Mouse (Mus musculus): ENCODE measurements around the gene Slc6a13. TPM values are rescaled to one million over a fixed set of nuclear protein-coding genes. Genes with fewer than 3 reads are reported as not detected.

The Slc6a13 gene
- polyA plus RNA-seq, 1 experiment from 2014 or later: 0.40 TPM

GRCm38 (mm10) chr6:121262496-121262895 lies 37.5 kb upstream of the Slc6a13 start:
- no peak for ATAC-seq
- Histone ChIP-seq H3K4me3 (ENCODE audit: low read depth, low read length) (no peak overlapping the region), H3K4me1 (replicated peaks; ENCODE audit: control insufficient read depth, insufficient read depth, low read length) (no peaks in the 10 kb centered on the region), H3K27me3 (replicated peaks; ENCODE audit: control insufficient read depth, insufficient read depth, low read length) (no peaks in the 10 kb centered on the region), H3K9me3 (ENCODE audit: control insufficient read depth) (0 out of 2 replicates have a peak, but pooled peaks cover 4% of the 10 kb centered on the region), H3K36me3 (ENCODE audit: control insufficient read depth, insufficient read depth) (peaks cover 15% of the 10 kb centered on the region; the same call in 1 of the 2 replicates), H3K27ac (ENCODE audit: low read depth, low read length) (no peak overlapping the region), H3K9ac (ENCODE audit: low read depth, low read length) (no peak overlapping the region), H3K4me2 (replicated peaks; ENCODE audit: low read depth) (no peak overlapping the region)
- 92% methylated on average over 11 of the region's 11 CpGs for WGBS
- TF ChIP-seq CTCF (IDR thresholded peaks at IDR 0.05; ENCODE audit: low read depth): no peak

DNA sequence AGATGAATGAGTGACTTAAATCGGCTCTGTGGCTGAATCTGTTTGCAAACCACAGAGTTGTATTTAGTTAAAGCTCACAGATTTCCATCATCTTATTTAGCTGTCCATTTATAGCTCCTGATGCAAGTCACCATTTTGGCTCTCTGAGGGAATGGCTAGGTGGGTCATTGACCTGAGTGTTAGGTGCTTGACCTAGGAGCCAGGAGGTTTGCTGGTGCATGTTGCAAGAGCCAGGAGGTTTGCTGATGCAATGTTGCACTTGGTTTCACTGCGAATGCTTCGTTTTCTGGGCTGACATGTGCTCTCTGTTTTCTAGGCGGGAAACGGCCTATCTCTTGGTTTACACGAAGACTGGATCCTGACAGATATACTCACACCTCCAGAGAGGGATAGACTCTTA lies 29.9 kb upstream of the Slc6a13 start:
- Histone ChIP-seq H3K27me3 (replicated peaks; ENCODE audit: control insufficient read depth, insufficient read depth, low read length) (no peaks in the 10 kb centered on the region), H3K9me3 (ENCODE audit: control insufficient read depth) (no peaks in the 10 kb centered on the region), H3K4me3 (ENCODE audit: low read depth, low read length) (no peak overlapping the region), H3K36me3 (ENCODE audit: control insufficient read depth, insufficient read depth) (no peaks in the 10 kb centered on the region), H3K4me2 (replicated peaks; ENCODE audit: low read depth) (no peak overlapping the region), H3K9ac (ENCODE audit: low read depth, low read length) (no peak overlapping the region), H3K4me1 (replicated peaks; ENCODE audit: control insufficient read depth, insufficient read depth, low read length) (no peaks in the 10 kb centered on the region), H3K27ac (ENCODE audit: low read depth, low read length) (no peak overlapping the region)
- 81% methylated on average over 6 of the region's 6 CpGs for WGBS
- ATAC-seq: no peak
- TF ChIP-seq CTCF (IDR thresholded peaks at IDR 0.05; ENCODE audit: low read depth): no peak

GRCm38 (mm10) chr6:121271707-121272074 lies 28.3 kb upstream of the Slc6a13 start:
- H3K9me3 ChIP-seq (ENCODE audit: control insufficient read depth): no peaks in the 10 kb centered on the region
- H3K4me3 ChIP-seq (ENCODE audit: low read depth, low read length): peak overlapping the region; percentile 44; the same call in 1 of the 2 replicates
- TF ChIP-seq CTCF (IDR thresholded peaks at IDR 0.05; ENCODE audit: low read depth): no peak
- H3K4me1 ChIP-seq (replicated peaks; ENCODE audit: control insufficient read depth, insufficient read depth, low read length): no peaks in the 10 kb centered on the region
- no peaks in the 10 kb centered on the region for H3K27me3 ChIP-seq (replicated peaks; ENCODE audit: control insufficient read depth, insufficient read depth, low read length)
- 8% methylated on average over 4 of the region's 4 CpGs for WGBS
- H3K27ac ChIP-seq (ENCODE audit: low read depth, low read length): no peak overlapping the region
- no peak for ATAC-seq
- no peak overlapping the region for H3K9ac ChIP-seq (ENCODE audit: low read depth, low read length)
- no peak overlapping the region for H3K4me2 ChIP-seq (replicated peaks; ENCODE audit: low read depth)
- H3K36me3 ChIP-seq (ENCODE audit: control insufficient read depth, insufficient read depth): no peaks in the 10 kb centered on the region

DNA sequence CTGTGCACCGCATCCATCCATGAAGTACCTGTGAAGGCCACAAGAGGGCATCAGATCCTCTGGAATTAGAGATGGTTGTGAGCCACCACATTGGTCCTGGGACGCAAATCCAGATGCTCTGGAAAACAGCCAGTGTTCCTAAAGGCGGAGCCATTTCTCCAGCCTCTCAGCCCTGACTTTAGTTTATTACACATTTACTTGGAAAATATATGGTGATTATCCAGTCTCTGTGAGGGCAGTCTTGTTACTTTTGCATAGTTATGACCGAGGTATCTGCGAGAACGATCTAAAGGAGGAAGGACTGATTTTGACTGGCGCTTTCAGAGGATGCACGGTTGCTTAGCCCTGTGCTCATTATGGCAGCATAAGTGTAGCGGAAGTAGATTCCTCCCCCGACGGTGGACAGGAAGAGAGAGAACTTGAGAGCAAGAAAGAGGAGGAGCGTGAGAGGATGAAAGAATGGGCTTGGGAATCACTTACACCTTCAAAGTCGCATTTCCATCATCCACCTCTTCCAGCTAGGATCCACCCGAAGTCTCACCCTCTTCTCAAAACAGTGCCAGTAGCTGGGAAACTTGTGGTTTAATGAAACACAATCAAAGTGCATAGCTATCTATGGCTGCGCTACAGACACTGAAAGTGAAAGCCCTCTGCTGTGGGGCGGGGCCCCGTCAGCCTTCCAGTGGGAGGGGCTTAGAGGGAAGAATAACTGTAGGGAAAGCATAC lies 27.8 kb upstream of the Slc6a13 start:
- Histone ChIP-seq H3K9ac (ENCODE audit: low read depth, low read length) (no peak overlapping the region), H3K27me3 (replicated peaks; ENCODE audit: control insufficient read depth, insufficient read depth, low read length) (no peaks in the 10 kb centered on the region)

DNA sequence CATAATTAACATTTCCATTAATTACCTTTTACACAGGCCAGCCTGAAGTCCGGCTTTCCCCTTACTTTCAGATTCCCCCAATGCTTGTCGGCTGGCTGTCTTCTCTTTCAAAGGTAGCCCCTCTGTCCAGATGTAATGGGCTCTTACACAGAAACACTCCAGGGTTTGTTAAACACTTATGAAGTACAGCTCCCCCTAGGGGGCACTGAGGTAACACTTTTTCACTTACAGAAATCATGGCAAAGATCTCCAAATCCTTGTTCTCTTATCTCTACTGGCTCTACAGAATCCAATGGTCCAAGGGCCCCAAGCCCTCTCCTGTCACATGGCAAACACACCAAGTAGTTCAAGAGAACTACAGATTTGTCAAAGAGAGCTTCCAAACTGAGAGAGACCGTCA lies 25.7 kb upstream of the Slc6a13 start:
- Histone ChIP-seq H3K27me3 (replicated peaks; ENCODE audit: control insufficient read depth, insufficient read depth, low read length) (no peaks in the 10 kb centered on the region), H3K27ac (ENCODE audit: low read depth, low read length) (no peak overlapping the region), H3K36me3 (ENCODE audit: control insufficient read depth, insufficient read depth) (no peaks in the 10 kb centered on the region), H3K4me1 (replicated peaks; ENCODE audit: control insufficient read depth, insufficient read depth, low read length) (no peaks in the 10 kb centered on the region), H3K4me2 (replicated peaks; ENCODE audit: low read depth) (no peak overlapping the region), H3K9ac (ENCODE audit: low read depth, low read length) (no peak overlapping the region), H3K4me3 (ENCODE audit: low read depth, low read length) (no peak overlapping the region), H3K9me3 (ENCODE audit: control insufficient read depth) (no peaks in the 10 kb centered on the region)
- TF ChIP-seq CTCF (IDR thresholded peaks at IDR 0.05; ENCODE audit: low read depth): peak; percentile 60
- WGBS: 83% methylated on average over 3 of the region's 3 CpGs
- ATAC-seq: no peak

More for the DNA sequence above, 27.8 kb upstream of the Slc6a13 start:
- peak; percentile 82 for ATAC-seq
- peak; percentile 91 for TF ChIP-seq CTCF (IDR thresholded peaks at IDR 0.05; ENCODE audit: low read depth)
- no peaks in the 10 kb centered on the region for H3K9me3 ChIP-seq (ENCODE audit: control insufficient read depth)
- H3K4me2 ChIP-seq (replicated peaks; ENCODE audit: low read depth): peak overlapping the region; percentile 61
- peak overlapping the region; percentile 44 for H3K4me3 ChIP-seq (ENCODE audit: low read depth, low read length)
- 13% methylated on average over 17 of the region's 17 CpGs for WGBS
- H3K4me1 ChIP-seq (replicated peaks; ENCODE audit: control insufficient read depth, insufficient read depth, low read length): no peaks in the 10 kb centered on the region
- H3K36me3 ChIP-seq (ENCODE audit: control insufficient read depth, insufficient read depth): no peaks in the 10 kb centered on the region
- peak overlapping the region; percentile 54 for H3K27ac ChIP-seq (ENCODE audit: low read depth, low read length)

DNA sequence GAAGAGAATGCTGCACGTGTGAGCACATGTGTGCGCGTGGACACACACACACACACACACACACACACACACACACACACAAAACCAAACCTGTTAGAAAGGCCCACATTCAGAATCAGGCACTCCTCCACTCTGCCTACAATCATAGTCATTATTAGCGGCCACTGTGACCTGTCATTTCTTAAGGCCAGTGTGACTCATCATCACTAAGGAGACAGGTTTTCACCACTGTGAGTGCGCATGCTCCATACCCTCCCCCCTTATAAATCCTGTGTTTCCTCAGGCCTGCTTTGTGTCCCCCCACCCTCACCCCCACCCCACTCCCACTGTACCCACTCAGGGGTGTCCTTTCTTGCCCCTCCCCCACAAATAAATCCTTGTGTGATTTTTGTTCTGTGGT lies 15.9 kb upstream of the Slc6a13 start:
- H3K9ac ChIP-seq (ENCODE audit: low read depth, low read length): no peak overlapping the region
- no peak overlapping the region for H3K27ac ChIP-seq (ENCODE audit: low read depth, low read length)
- no peak for ATAC-seq
- H3K9me3 ChIP-seq (ENCODE audit: control insufficient read depth): no peaks in the 10 kb centered on the region
- no peaks in the 10 kb centered on the region for H3K27me3 ChIP-seq (replicated peaks; ENCODE audit: control insufficient read depth, insufficient read depth, low read length)
- WGBS: 80% methylated on average over 5 of the region's 5 CpGs
- no peaks in the 10 kb centered on the region for H3K36me3 ChIP-seq (ENCODE audit: control insufficient read depth, insufficient read depth)
- H3K4me3 ChIP-seq (ENCODE audit: low read depth, low read length): no peak overlapping the region
- no peak overlapping the region for H3K4me2 ChIP-seq (replicated peaks; ENCODE audit: low read depth)
- no peaks in the 10 kb centered on the region for H3K4me1 ChIP-seq (replicated peaks; ENCODE audit: control insufficient read depth, insufficient read depth, low read length)
- no peak for TF ChIP-seq CTCF (IDR thresholded peaks at IDR 0.05; ENCODE audit: low read depth)
